Mouse (Mus musculus): ENCODE measurements around the gene Clcnka. TPM values are rescaled to one million over a fixed set of nuclear protein-coding genes. Genes with fewer than 3 reads are reported as not detected.
A peak's percentile ranks its signal among the peaks of the same experiment; 100 is the strongest.

Gene Clcnka
- polyA plus RNA-seq, 1 experiment from 2014 or later, result 58.1 TPM

DNA sequence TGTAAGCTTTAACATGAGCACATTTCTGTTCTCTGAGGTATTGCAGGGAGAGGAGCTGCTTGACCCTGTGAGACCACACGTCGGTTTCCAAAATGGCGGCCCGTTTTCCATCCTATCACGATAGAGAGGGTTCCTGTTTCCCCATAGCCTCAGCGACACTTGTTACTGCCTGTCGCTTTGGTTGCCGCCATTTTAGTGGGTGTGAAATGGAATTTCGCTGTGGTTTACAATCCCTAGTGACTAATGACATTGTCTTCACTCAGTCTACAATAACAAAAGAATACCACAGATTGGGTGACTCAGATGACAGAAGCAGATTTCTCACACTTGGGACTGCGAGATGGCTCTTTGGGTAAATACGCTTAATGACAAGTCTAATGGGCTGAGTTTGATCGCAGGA lies 53.3 kb downstream of the Clcnka start:
- no peak overlapping the region for H3K4me2 ChIP-seq (ENCODE audit: low read length)
- no peak for ATAC-seq (replicated peaks; ENCODE audit: low FRiP score, low read depth)

DNA sequence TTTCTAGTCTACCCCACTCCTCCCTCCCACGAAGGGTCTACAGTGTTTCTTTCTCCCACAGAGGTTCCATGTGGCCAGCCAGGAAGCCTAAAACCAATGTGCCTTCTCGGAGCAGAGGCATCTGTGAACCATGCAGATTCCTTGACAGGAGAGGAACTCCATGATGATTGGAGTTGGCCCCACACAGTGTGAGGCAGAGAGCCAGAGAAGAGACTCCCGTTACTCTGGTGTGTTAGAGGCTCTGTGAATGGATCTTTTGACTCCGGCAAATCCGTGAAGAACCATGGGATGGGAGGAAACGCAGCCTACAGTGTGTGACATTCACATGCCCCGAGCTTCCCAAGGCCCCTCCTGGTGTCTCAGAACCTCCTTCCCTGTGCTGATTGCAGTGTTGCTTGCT lies 55.0 kb downstream of the Clcnka start:
- no peak for ATAC-seq (replicated peaks; ENCODE audit: low FRiP score, low read depth)
- H3K9ac ChIP-seq (ENCODE audit: low read depth, low read length), result no peak overlapping the region
- 64% methylated on average over 7 of the region's 7 CpGs for WGBS
- DNase-seq (ENCODE audit: low spot score), result no peak
- no peaks in the 10 kb centered on the region for H3K36me3 ChIP-seq (ENCODE audit: insufficient read depth, low read length)
- H3K4me2 ChIP-seq (ENCODE audit: low read length), result no peak overlapping the region
- TF ChIP-seq CTCF (IDR thresholded peaks at IDR 0.05; ENCODE audit: low read depth), result no peak
- no peak overlapping the region for H3K27ac ChIP-seq
- no peaks in the 10 kb centered on the region for H3K27me3 ChIP-seq (ENCODE audit: insufficient read depth, low read length)
- no peak overlapping the region for H3K4me3 ChIP-seq (replicated peaks; ENCODE audit: low read depth, low read length)
- no peaks in the 10 kb centered on the region for H3K9me3 ChIP-seq (replicated peaks; ENCODE audit: low read length)
- H3K4me1 ChIP-seq (replicated peaks; ENCODE audit: insufficient read depth, low read length), result 0 out of 2 replicates have a peak, but pooled peaks cover 5% of the 10 kb centered on the region

More for the DNA sequence above, 53.3 kb downstream of the Clcnka start:
- Histone ChIP-seq H3K4me3 (replicated peaks; ENCODE audit: low read depth, low read length) (no peak overlapping the region), H3K4me1 (replicated peaks; ENCODE audit: insufficient read depth, low read length) (no peaks in the 10 kb centered on the region), H3K27me3 (ENCODE audit: insufficient read depth, low read length) (no peaks in the 10 kb centered on the region), H3K9me3 (replicated peaks; ENCODE audit: low read length) (no peaks in the 10 kb centered on the region), H3K36me3 (ENCODE audit: insufficient read depth, low read length) (no peaks in the 10 kb centered on the region), H3K27ac (no peak overlapping the region), H3K9ac (ENCODE audit: low read depth, low read length) (no peak overlapping the region)
- 89% methylated on average over 12 of the region's 12 CpGs for WGBS
- DNase-seq (ENCODE audit: low spot score), result no peak
- TF ChIP-seq CTCF (IDR thresholded peaks at IDR 0.05; ENCODE audit: low read depth), result no peak

DNA sequence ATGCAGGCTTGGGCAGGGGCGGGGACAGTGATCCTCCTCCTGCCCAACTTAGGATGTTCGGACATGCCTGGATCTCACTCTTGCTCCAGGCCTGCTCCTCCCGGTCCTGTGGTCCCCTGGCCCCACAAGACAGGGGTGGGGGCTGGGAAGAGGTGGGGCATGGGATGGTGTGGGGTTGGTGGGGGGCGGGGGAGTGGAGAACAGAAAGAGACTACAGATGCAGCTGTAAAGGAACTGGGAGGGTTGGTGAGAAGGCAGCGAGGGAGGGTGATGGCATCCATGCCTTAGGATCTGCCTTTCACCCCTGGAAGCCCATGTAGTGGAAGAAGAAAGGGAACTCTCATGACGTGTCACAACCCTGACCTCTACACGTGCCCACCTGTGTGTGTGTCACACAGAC lies 57.0 kb downstream of the Clcnka start:
- Histone ChIP-seq H3K4me2 (ENCODE audit: low read length) (no peak overlapping the region), H3K27ac (no peak overlapping the region), H3K9ac (ENCODE audit: low read depth, low read length) (no peak overlapping the region), H3K36me3 (ENCODE audit: insufficient read depth, low read length) (no peaks in the 10 kb centered on the region), H3K9me3 (replicated peaks; ENCODE audit: low read length) (no peaks in the 10 kb centered on the region), H3K4me1 (replicated peaks; ENCODE audit: insufficient read depth, low read length) (peaks cover 14% of the 10 kb centered on the region; the same call in 1 of the 2 replicates), H3K4me3 (replicated peaks; ENCODE audit: low read depth, low read length) (no peak overlapping the region), H3K27me3 (ENCODE audit: insufficient read depth, low read length) (no peaks in the 10 kb centered on the region)
- no peak for TF ChIP-seq CTCF (IDR thresholded peaks at IDR 0.05; ENCODE audit: low read depth)
- WGBS, result 76% methylated on average over 7 of the region's 7 CpGs
- no peak for DNase-seq (ENCODE audit: low spot score)
- ATAC-seq (replicated peaks; ENCODE audit: low FRiP score, low read depth), result no peak

DNA sequence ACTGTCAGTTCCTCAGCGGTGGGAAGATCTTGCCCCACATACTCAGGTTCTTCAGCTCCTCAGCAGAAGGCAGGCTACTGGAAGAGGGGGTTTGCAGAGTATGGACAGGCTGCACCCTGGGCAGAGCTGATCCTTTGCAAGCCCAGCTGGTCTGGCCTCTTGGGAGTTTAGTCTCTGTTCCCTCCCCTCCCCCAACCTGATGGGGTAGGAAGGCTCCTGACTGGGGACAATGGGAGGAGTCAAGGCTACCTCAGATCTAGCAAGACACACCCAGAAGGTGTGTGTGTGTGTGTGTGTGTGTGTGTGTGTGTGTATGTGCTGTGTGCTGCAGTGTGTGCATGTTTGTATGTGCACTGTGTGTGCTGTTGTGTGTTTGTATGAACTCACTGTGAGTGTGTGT lies 59.7 kb downstream of the Clcnka start:
- no peak overlapping the region for H3K9ac ChIP-seq (ENCODE audit: low read depth, low read length)
- H3K9me3 ChIP-seq (replicated peaks; ENCODE audit: low read length), result no peaks in the 10 kb centered on the region
- no peak overlapping the region for H3K27ac ChIP-seq
- no peak overlapping the region for H3K4me3 ChIP-seq (replicated peaks; ENCODE audit: low read depth, low read length)
- H3K4me1 ChIP-seq (replicated peaks; ENCODE audit: insufficient read depth, low read length), result peaks cover 23% of the 10 kb centered on the region; the same call in 1 of the 2 replicates
- no peak overlapping the region for H3K4me2 ChIP-seq (ENCODE audit: low read length)
- H3K36me3 ChIP-seq (ENCODE audit: insufficient read depth, low read length), result no peaks in the 10 kb centered on the region
- TF ChIP-seq CTCF (IDR thresholded peaks at IDR 0.05; ENCODE audit: low read depth), result no peak
- H3K27me3 ChIP-seq (ENCODE audit: insufficient read depth, low read length), result no peaks in the 10 kb centered on the region
- DNase-seq (ENCODE audit: low spot score), result peak; percentile 36
- no peak for ATAC-seq (replicated peaks; ENCODE audit: low FRiP score, low read depth)
- WGBS, result 14% methylated on average over 1 of the region's 1 CpGs

DNA sequence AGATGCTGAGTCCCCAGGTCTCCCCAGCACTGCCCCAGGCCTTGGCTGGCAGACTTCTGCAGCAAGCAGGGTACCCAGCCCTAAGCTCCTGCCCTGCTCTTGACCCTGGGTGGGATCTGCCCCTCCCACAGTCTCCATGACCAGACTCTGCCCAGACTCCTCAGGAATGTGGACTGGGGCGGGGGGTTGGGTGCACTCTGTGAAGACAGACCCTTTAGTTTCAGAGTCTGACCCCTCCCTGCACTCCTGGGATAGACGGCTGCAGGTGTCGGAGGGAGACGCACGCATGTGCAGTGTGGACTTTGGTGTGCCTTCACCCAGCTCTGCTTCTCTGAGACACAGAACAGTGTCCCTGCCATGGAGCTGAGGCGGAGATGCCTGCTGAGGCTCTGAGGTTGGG lies 60.5 kb downstream of the Clcnka start:
- TF ChIP-seq CTCF (IDR thresholded peaks at IDR 0.05; ENCODE audit: low read depth), result no peak
- Histone ChIP-seq H3K4me3 (replicated peaks; ENCODE audit: low read depth, low read length) (no peak overlapping the region), H3K27me3 (ENCODE audit: insufficient read depth, low read length) (no peaks in the 10 kb centered on the region), H3K9me3 (replicated peaks; ENCODE audit: low read length) (no peaks in the 10 kb centered on the region), H3K4me2 (ENCODE audit: low read length) (peak overlapping the region; percentile 18; the same call in 1 of the 2 replicates), H3K36me3 (ENCODE audit: insufficient read depth, low read length) (no peaks in the 10 kb centered on the region), H3K9ac (ENCODE audit: low read depth, low read length) (no peak overlapping the region), H3K4me1 (replicated peaks; ENCODE audit: insufficient read depth, low read length) (peaks cover 23% of the 10 kb centered on the region; the same call in 1 of the 2 replicates), H3K27ac (0 out of 2 replicates have a peak overlapping the region, but pooled peaks have one; percentile 19)
- WGBS, result 27% methylated on average over 6 of the region's 6 CpGs
- ATAC-seq (replicated peaks; ENCODE audit: low FRiP score, low read depth) (peak; percentile 55), DNase-seq (ENCODE audit: low spot score) (peak; percentile 45)

DNA sequence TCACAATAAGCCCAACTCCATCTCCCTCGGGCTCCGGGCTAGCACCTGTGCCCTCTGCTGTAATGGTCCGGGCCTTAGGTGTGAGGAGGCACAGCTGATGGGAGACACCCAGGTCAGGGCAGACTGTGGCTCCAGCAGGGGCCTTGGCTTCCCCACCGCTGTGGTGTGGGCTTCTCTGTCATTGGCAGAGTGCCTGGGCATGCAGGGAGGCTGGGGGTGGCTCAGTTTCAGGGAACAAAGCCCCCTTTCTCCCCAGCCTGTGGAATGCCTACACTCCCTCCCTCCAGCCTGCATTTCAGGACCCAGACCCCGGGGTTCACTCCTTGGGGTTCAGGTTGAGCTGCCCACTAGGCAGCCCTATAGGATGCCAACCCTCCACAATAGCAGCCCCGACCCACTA lies 62.3 kb downstream of the Clcnka start:
- ATAC-seq (replicated peaks; ENCODE audit: low FRiP score, low read depth) (no peak), DNase-seq (ENCODE audit: low spot score) (no peak)
- no peaks in the 10 kb centered on the region for H3K27me3 ChIP-seq (ENCODE audit: insufficient read depth, low read length)
- H3K4me2 ChIP-seq (ENCODE audit: low read length), result no peak overlapping the region
- H3K36me3 ChIP-seq (ENCODE audit: insufficient read depth, low read length), result no peaks in the 10 kb centered on the region
- 71% methylated on average over 6 of the region's 6 CpGs for whole genome bisulfite sequencing
- H3K27ac ChIP-seq, result no peak overlapping the region
- no peaks in the 10 kb centered on the region for H3K9me3 ChIP-seq (replicated peaks; ENCODE audit: low read length)
- no peak overlapping the region for H3K4me3 ChIP-seq (replicated peaks; ENCODE audit: low read depth, low read length)
- no peak for TF ChIP-seq CTCF (IDR thresholded peaks at IDR 0.05; ENCODE audit: low read depth)
- H3K4me1 ChIP-seq (replicated peaks; ENCODE audit: insufficient read depth, low read length), result peaks cover 23% of the 10 kb centered on the region; the same call in 1 of the 2 replicates
- no peak overlapping the region for H3K9ac ChIP-seq (ENCODE audit: low read depth, low read length)

DNA sequence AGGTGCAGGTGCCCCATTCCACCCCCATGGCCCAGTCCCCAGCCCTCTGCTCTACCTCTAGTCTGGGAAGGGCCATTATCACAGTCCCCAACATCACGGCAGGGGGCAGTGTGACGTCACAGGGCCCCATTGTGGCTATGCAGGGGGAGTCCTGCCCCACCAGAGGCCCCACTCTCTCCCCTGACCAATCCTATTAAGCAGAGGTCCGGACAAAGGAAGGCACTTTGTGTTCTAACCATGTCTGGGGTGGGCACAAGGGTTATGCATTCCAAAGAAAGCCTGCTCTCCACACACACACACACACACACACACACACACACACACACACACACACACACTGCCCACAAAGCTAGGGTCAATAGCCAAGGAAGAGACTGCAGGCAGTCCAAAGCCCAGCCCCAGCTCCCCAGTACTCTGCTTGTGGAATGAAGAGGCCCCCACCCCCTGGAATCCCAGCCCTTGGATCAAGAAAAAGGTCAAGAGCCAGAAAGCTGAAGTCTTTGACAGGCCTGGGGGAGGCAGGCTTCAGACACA lies 63.2 kb downstream of the Clcnka start:
- H3K4me3 ChIP-seq (replicated peaks; ENCODE audit: low read depth, low read length), result no peak overlapping the region
- peak; percentile 42 for DNase-seq (ENCODE audit: low spot score)
- TF ChIP-seq CTCF (IDR thresholded peaks at IDR 0.05; ENCODE audit: low read depth), result no peak
- H3K4me2 ChIP-seq (ENCODE audit: low read length), result no peak overlapping the region
- H3K27ac ChIP-seq, result no peak overlapping the region
- H3K9ac ChIP-seq (ENCODE audit: low read depth, low read length), result no peak overlapping the region
- no peaks in the 10 kb centered on the region for H3K36me3 ChIP-seq (ENCODE audit: insufficient read depth, low read length)
- WGBS, result 33% methylated on average over 3 of the region's 3 CpGs
- peaks cover 23% of the 10 kb centered on the region; the same call in 1 of the 2 replicates for H3K4me1 ChIP-seq (replicated peaks; ENCODE audit: insufficient read depth, low read length)
- 0 out of 2 replicates have a peak, but pooled peaks have one; percentile 27 for ATAC-seq (replicated peaks; ENCODE audit: low FRiP score, low read depth)
- no peaks in the 10 kb centered on the region for H3K9me3 ChIP-seq (replicated peaks; ENCODE audit: low read length)
- H3K27me3 ChIP-seq (ENCODE audit: insufficient read depth, low read length), result no peaks in the 10 kb centered on the region

All from kidney, postnatal 0 days (tissue).